Mouse (Mus musculus): Measurements from ENCODE around the gene Lingo1.

- TF ChIP-seq CTCF (IDR thresholded peaks at IDR 0.05; ENCODE audit: low read depth, low read length) (no peak), POLR2A (IDR thresholded peaks at IDR 0.05; ENCODE audit: extremely low read depth, insufficient read depth, low read length) (no peak)
Measured at GRCm38 (mm10) chr9:56619715-56620114, 176.6 kb downstream of the Lingo1 start.

All from liver, adult 2 months (tissue).